Mouse (Mus musculus): ENCODE results near the gene Ndufa3.
"Not testable (repeated sequence)": the region's sequence is repeated elsewhere in the genome, so short reads cannot be mapped to it uniquely, and the experiment has no call there.

Gene Ndufa3

GRCm38 (mm10) chr7:3617242-3617995 is at the start of gene Ndufa3:
Ndufa3 (plus strand) TSS chr7:3617373.
- in situ Hi-C loops (cut with MboI; ENCODE audit: low sequenced_read_pairs) = no loop called here

GRCm38 (mm10) chr7:3569725-3570124 is 47.4 kb upstream of the Ndufa3 start:
- in situ Hi-C loops (cut with MboI; ENCODE audit: low sequenced_read_pairs) = no loop called here

GRCm38 (mm10) chr7:3570580-3570979 is 46.6 kb upstream of the Ndufa3 start:
- in situ Hi-C loops (cut with MboI; ENCODE audit: low sequenced_read_pairs) = not testable (repeated sequence)

- in situ Hi-C loops (cut with MboI; ENCODE audit: low sequenced_read_pairs) = no loop called here
Observed at GRCm38 (mm10) chr7:3571847-3572246, 45.3 kb upstream of the Ndufa3 start.

- in situ Hi-C loops (cut with MboI; ENCODE audit: low sequenced_read_pairs) = no loop called here
Observed at GRCm38 (mm10) chr7:3574216-3574615, 43.0 kb upstream of the Ndufa3 start.

GRCm38 (mm10) chr7:3576354-3577124 is 40.6 kb upstream of the Ndufa3 start:
- in situ Hi-C loops (cut with MboI; ENCODE audit: low sequenced_read_pairs) = no loop called here

- in situ Hi-C loops (cut with MboI; ENCODE audit: low sequenced_read_pairs) = no loop called here
Observed at GRCm38 (mm10) chr7:3578196-3578595, 39.0 kb upstream of the Ndufa3 start.

GRCm38 (mm10) chr7:3578952-3579546 is 38.1 kb upstream of the Ndufa3 start:
- in situ Hi-C loops (cut with MboI; ENCODE audit: low sequenced_read_pairs) = no loop called here

- in situ Hi-C loops (cut with MboI; ENCODE audit: low sequenced_read_pairs) = no loop called here
Observed at GRCm38 (mm10) chr7:3580029-3580428, 37.1 kb upstream of the Ndufa3 start.

GRCm38 (mm10) chr7:3585763-3586162 is 31.4 kb upstream of the Ndufa3 start:
- in situ Hi-C loops (cut with MboI; ENCODE audit: low sequenced_read_pairs) = no loop called here

- in situ Hi-C loops (cut with MboI; ENCODE audit: low sequenced_read_pairs) = no loop called here
Observed at GRCm38 (mm10) chr7:3586255-3586654, 30.9 kb upstream of the Ndufa3 start.

- in situ Hi-C loops (cut with MboI; ENCODE audit: low sequenced_read_pairs) = no loop called here
Observed at GRCm38 (mm10) chr7:3587292-3587691, 29.9 kb upstream of the Ndufa3 start.

GRCm38 (mm10) chr7:3590550-3590949 is 26.6 kb upstream of the Ndufa3 start:
- in situ Hi-C loops (cut with MboI; ENCODE audit: low sequenced_read_pairs) = no loop called here

- in situ Hi-C loops (cut with MboI; ENCODE audit: low sequenced_read_pairs) = no loop called here
Observed at GRCm38 (mm10) chr7:3591534-3591933, 25.6 kb upstream of the Ndufa3 start.

- in situ Hi-C loops (cut with MboI; ENCODE audit: low sequenced_read_pairs) = no loop called here
Observed at GRCm38 (mm10) chr7:3593855-3594254, 23.3 kb upstream of the Ndufa3 start.

GRCm38 (mm10) chr7:3594686-3595085 is 22.5 kb upstream of the Ndufa3 start:
- in situ Hi-C loops (cut with MboI; ENCODE audit: low sequenced_read_pairs) = no loop called here

- in situ Hi-C loops (cut with MboI; ENCODE audit: low sequenced_read_pairs) = no loop called here
Observed at GRCm38 (mm10) chr7:3595146-3595545, 22.0 kb upstream of the Ndufa3 start.

- in situ Hi-C loops (cut with MboI; ENCODE audit: low sequenced_read_pairs) = not testable (repeated sequence)
Observed at GRCm38 (mm10) chr7:3597755-3598154, 19.4 kb upstream of the Ndufa3 start.

- in situ Hi-C loops (cut with MboI; ENCODE audit: low sequenced_read_pairs) = no loop called here
Observed at GRCm38 (mm10) chr7:3601119-3601518, 16.1 kb upstream of the Ndufa3 start.

- in situ Hi-C loops (cut with MboI; ENCODE audit: low sequenced_read_pairs) = no loop called here
Observed at GRCm38 (mm10) chr7:3606798-3607197, 10.4 kb upstream of the Ndufa3 start.

GRCm38 (mm10) chr7:3607391-3607790 is 9.8 kb upstream of the Ndufa3 start:
- in situ Hi-C loops (cut with MboI; ENCODE audit: low sequenced_read_pairs) = no loop called here

- in situ Hi-C loops (cut with MboI; ENCODE audit: low sequenced_read_pairs) = no loop called here
Observed at GRCm38 (mm10) chr7:3608668-3609067, 8.5 kb upstream of the Ndufa3 start.

All from CH12F3 (cell line).